Mouse (Mus musculus): ENCODE data around the gene Agr2. TPM values are rescaled to one million over a fixed set of nuclear protein-coding genes. Genes with fewer than 3 reads are reported as not detected.

The Agr2 gene
- total and polyA plus RNA-seq, 3 experiments: not detected

GRCm38 (mm10) chr12:36020081-36020480 is 27.4 kb downstream of the Agr2 start:
- in situ Hi-C loops (cut with MboI; ENCODE audit: low pct_ligation_motif_present, low pct_unique_long_range_greater_than_20kb, low sequenced_read_pairs): no loop called here
- Histone ChIP-seq H3K4me3 (replicated peaks in 1 of 3; ENCODE audit: low read depth in 2 of 3, low read length in 2 of 3, poor library complexity in 1 of 3) (no peak overlapping the region), H3K9me3 (replicated peaks; ENCODE audit: low read length) (no peaks in the 10 kb centered on the region), H3K36me3 (replicated peaks in 1 of 2; ENCODE audit: control insufficient read depth in 1 of 2, insufficient read depth in 1 of 2, low read length in 1 of 2) (peaks cover 12 to 15% of the 10 kb centered on the region in 2 experiments), H3K4me2 (ENCODE audit: insufficient read depth, low read depth, poor library complexity, severe bottlenecking) (no peak overlapping the region), H3K9ac (ENCODE audit: insufficient read depth, low read depth) (no peak overlapping the region), H3K27me3 (replicated peaks) (no peaks in the 10 kb centered on the region), H3K27ac (ENCODE audit: insufficient read depth, low read depth) (no peak overlapping the region), H3K79me2 (replicated peaks; ENCODE audit: control insufficient read depth, extremely low read depth, insufficient read depth, poor library complexity, severe bottlenecking) (no peaks in the 10 kb centered on the region), H3K4me1 (ENCODE audit: control insufficient read depth in 1 of 2, insufficient read depth in 2 of 2) (peaks cover 0 to 25% of the 10 kb centered on the region in 2 experiments; a peak in 2 of 4 replicates)
- DNase-seq (ENCODE audit: extremely low read depth): no peak
- TF ChIP-seq MAFK (IDR thresholded peaks at IDR 0.05; ENCODE audit: insufficient replicate concordance, low read length): no peak
- TF ChIP-seq POLR2A (IDR thresholded peaks at IDR 0.05; ENCODE audit: low read depth, low read length): no peak
- no peak for TF ChIP-seq NRF1 (IDR thresholded peaks at IDR 0.05; ENCODE audit: low read depth, low read length)
- no peak for TF ChIP-seq ZC3H11A (IDR thresholded peaks at IDR 0.05; ENCODE audit: low read depth, low read length)
- no peak for TF ChIP-seq JUN (IDR thresholded peaks at IDR 0.05; ENCODE audit: insufficient read depth, low read depth, low read length)
- no peak for TF ChIP-seq ZNF384 (IDR thresholded peaks at IDR 0.05; ENCODE audit: low read depth, low read length)
- TF ChIP-seq SMC3 (IDR thresholded peaks at IDR 0.05; ENCODE audit: low read depth, low read length): no peak
- no peak for TF ChIP-seq HCFC1 (IDR thresholded peaks at IDR 0.05; ENCODE audit: low read depth, low read length)
- no peak for TF ChIP-seq CHD2 (IDR thresholded peaks at IDR 0.05; ENCODE audit: low read length)
- dilution Hi-C loops (cut with MboI; ENCODE audit: extremely low pct_ligation_motif_present, extremely low pct_unique_long_range_greater_than_20kb, low sequenced_read_pairs): no loop called here

- no peaks in the 10 kb centered on the region for H3K27me3 ChIP-seq (replicated peaks)
- no peak overlapping the region for H3K9ac ChIP-seq (ENCODE audit: insufficient read depth, low read depth)
- dilution Hi-C loops (cut with MboI; ENCODE audit: extremely low pct_ligation_motif_present, extremely low pct_unique_long_range_greater_than_20kb, low sequenced_read_pairs): no loop called here
- no peak for DNase-seq (ENCODE audit: extremely low read depth)
- no peaks in the 10 kb centered on the region for H3K9me3 ChIP-seq (replicated peaks; ENCODE audit: low read length)
- H3K4me1 ChIP-seq (ENCODE audit: control insufficient read depth in 1 of 2, insufficient read depth in 2 of 2): peaks cover 0 to 29% of the 10 kb centered on the region in 2 experiments; a peak in 2 of 4 replicates
- H3K79me2 ChIP-seq (replicated peaks; ENCODE audit: control insufficient read depth, extremely low read depth, insufficient read depth, poor library complexity, severe bottlenecking): no peaks in the 10 kb centered on the region
- H3K4me2 ChIP-seq (ENCODE audit: insufficient read depth, low read depth, poor library complexity, severe bottlenecking): no peak overlapping the region
- no peak for TF ChIP-seq JUN (IDR thresholded peaks at IDR 0.05; ENCODE audit: insufficient read depth, low read depth, low read length)
- H3K27ac ChIP-seq (ENCODE audit: insufficient read depth, low read depth): no peak overlapping the region
- H3K36me3 ChIP-seq (replicated peaks in 1 of 2; ENCODE audit: control insufficient read depth in 1 of 2, insufficient read depth in 1 of 2, low read length in 1 of 2): peaks cover 10 to 14% of the 10 kb centered on the region in 2 experiments
- in situ Hi-C loops (cut with MboI; ENCODE audit: low pct_ligation_motif_present, low pct_unique_long_range_greater_than_20kb, low sequenced_read_pairs): no loop called here
- H3K4me3 ChIP-seq (replicated peaks in 1 of 3; ENCODE audit: low read depth in 2 of 3, low read length in 2 of 3, poor library complexity in 1 of 3): no peak overlapping the region
Measured at GRCm38 (mm10) chr12:36020710-36021109, 28.0 kb downstream of the Agr2 start.

- no peak overlapping the region for H3K9ac ChIP-seq (ENCODE audit: insufficient read depth, low read depth)
- no peak overlapping the region for H3K27ac ChIP-seq (ENCODE audit: insufficient read depth, low read depth)
- H3K27me3 ChIP-seq (replicated peaks): no peaks in the 10 kb centered on the region
- in situ Hi-C loops (cut with MboI; ENCODE audit: low pct_ligation_motif_present, low pct_unique_long_range_greater_than_20kb, low sequenced_read_pairs): no loop called here
- TF ChIP-seq TCF12 (IDR thresholded peaks at IDR 0.05; ENCODE audit: low read depth, low read length) (no peak), ZKSCAN1 (IDR thresholded peaks at IDR 0.05; ENCODE audit: borderline replicate concordance, low read depth, low read length) (no peak), HCFC1 (IDR thresholded peaks at IDR 0.05; ENCODE audit: low read depth, low read length) (no peak), MAFK (IDR thresholded peaks at IDR 0.05; ENCODE audit: insufficient replicate concordance, low read length) (no peak), JUND (conservative IDR thresholded peaks at IDR 0.05; ENCODE audit: low read depth, low read length) (no peak), PAX5 (IDR thresholded peaks at IDR 0.05; ENCODE audit: low read length) (no peak), GABPA (IDR thresholded peaks at IDR 0.05; ENCODE audit: insufficient replicate concordance, low read depth, low read length) (no peak), NRF1 (IDR thresholded peaks at IDR 0.05; ENCODE audit: low read depth, low read length) (no peak), MAX (IDR thresholded peaks at IDR 0.05; ENCODE audit: low read length) (no peak)
- H3K4me1 ChIP-seq (ENCODE audit: control insufficient read depth in 1 of 2, insufficient read depth in 2 of 2): peaks cover 5 to 32% of the 10 kb centered on the region in 2 experiments; a peak in 3 of 4 replicates
- no peak overlapping the region for H3K4me2 ChIP-seq (ENCODE audit: insufficient read depth, low read depth, poor library complexity, severe bottlenecking)
- H3K9me3 ChIP-seq (replicated peaks; ENCODE audit: low read length): no peaks in the 10 kb centered on the region
- H3K79me2 ChIP-seq (replicated peaks; ENCODE audit: control insufficient read depth, extremely low read depth, insufficient read depth, poor library complexity, severe bottlenecking): peaks cover 4% of the 10 kb centered on the region; the same call in 1 of the 2 replicates
- H3K36me3 ChIP-seq (replicated peaks in 1 of 2; ENCODE audit: control insufficient read depth in 1 of 2, insufficient read depth in 1 of 2, low read length in 1 of 2): peaks cover 0 to 3% of the 10 kb centered on the region in 2 experiments
- H3K4me3 ChIP-seq (replicated peaks in 1 of 3; ENCODE audit: low read depth in 2 of 3, low read length in 2 of 3, poor library complexity in 1 of 3): no peak overlapping the region
- dilution Hi-C loops (cut with MboI; ENCODE audit: extremely low pct_ligation_motif_present, extremely low pct_unique_long_range_greater_than_20kb, low sequenced_read_pairs): no loop called here
- DNase-seq (ENCODE audit: extremely low read depth): no peak
Measured at GRCm38 (mm10) chr12:36026126-36026525, 33.4 kb downstream of the Agr2 start.

All from CH12.LX (cell line).